Mouse (Mus musculus) embryo, embryonic 9.5 days (tissue): ENCODE measurements at regions not wholly inside any gene's neighbourhood (a gene's known extent, or its start where the extent isn't known, plus 50 kb on each side); places are given as distances from the start of the nearest gene placed in this dataset.

Experiments
- DNase-seq: peaks from one replicate; pipeline ENCODE4 v3.0.0-alpha.2; 2017; ENCODE audit errors: extremely low spot score

DNA sequence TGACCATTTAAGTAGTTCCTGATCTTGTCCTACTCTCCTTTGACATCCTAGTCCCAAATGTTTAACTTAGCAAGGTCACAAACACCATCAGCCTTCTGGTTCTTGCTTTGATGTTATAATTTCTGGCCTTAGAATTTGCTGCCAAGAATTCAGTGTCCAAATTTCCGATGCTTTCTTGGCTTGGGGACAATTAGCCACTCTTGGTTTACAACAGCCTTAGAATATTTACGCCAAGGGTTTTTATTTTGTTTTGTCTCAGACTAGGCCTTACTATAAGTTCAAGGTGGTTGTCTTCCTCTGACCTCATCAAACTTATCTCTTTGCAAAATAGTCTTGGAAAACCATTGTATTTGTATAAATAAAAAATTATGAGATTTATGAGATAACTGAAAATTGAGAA, 322.4 kb downstream of the Tfec start:
- no peak for DNase-seq

DNA sequence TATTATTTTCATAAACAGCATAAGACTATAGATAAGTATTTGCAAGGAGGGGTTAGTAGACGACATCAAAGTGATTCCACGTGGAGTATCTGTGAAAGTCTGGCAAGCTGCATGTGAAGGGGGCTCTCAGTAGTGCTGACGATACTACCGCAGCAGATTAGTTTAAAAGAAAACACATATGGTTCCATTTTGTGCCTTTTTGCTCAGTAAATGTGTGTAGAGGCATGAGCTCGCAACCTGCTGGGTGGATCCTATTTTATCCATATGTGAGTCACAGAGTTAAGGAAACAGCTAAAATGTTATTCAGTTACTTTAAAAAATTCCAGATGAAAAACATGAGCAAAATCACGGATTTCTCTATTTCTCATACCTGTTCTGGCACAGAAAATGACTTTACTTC, 325.4 kb downstream of the Tfec start:
- DNase-seq, result no peak

DNA sequence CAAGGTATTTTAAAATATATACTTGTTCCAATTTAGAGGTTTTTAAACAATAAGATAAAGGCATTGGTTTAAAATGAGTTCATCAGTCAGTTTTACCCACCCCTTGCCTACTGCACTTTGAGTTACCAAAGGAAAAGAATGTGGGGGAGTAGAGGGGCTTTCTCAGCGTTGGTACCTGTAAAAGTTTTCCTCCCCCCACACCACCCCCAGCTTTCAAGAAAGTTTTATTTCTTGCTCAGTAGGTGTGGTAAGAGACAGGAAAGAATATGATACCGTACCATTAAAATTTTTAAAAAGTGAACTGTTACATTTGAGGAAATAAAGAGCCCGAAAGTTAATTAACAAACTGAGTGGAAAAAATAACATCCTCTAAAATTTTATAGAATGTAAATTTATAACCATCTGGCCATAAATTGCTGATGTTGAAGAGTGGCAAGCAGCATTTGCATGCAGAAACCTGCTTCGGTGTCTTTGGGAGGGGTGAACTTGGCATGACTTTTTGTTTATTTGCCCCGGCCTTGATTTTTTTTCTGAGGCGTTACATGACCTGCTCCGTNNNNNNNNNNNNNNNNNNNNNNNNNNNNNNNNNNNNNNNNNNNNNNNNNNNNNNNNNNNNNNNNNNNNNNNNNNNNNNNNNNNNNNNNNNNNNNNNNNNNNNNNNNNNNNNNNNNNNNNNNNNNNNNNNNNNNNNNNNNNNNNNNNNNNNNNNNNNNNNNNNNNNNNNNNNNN, 346.1 kb downstream of the Tfec start:
- no peak for DNase-seq

DNA sequence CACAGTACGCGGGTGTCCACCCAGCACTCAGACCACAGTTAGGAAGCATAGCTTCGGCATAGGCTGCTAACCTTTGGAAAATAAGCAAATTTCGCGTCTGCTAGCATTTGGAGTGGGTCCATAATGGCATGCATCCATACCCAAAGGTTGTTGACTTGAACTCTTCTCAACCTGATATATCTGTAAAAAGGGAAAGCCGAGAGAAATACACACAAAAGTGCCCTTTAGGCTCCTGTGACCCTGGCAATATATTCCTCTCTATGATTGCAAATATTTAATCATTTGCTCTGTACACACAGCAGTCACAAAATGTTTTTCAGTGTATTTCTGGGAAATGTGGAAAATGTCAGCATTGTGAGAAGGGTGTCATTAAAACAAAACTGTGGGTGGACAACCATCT, 347.1 kb downstream of the Tfec start:
- no peak for DNase-seq

DNA sequence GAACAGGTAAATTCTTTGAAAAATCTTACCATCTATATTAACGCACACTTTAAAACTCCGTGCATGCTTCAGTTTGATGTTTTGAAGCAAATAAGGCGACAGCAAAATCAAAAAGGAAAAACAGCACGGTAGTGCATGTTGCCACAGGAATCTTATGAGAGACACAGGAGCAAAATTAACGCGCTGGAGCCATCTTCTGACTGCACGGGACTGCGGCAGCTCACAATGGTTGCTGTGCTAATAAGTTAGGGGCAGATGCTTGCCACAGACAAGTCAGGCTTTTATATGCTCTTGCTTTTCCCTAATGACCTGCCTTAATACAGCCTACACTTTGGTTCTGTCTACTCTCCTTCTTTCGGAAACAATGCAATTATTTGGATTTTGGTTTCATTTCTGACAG, 347.8 kb downstream of the Tfec start:
- DNase-seq, result no peak

DNA sequence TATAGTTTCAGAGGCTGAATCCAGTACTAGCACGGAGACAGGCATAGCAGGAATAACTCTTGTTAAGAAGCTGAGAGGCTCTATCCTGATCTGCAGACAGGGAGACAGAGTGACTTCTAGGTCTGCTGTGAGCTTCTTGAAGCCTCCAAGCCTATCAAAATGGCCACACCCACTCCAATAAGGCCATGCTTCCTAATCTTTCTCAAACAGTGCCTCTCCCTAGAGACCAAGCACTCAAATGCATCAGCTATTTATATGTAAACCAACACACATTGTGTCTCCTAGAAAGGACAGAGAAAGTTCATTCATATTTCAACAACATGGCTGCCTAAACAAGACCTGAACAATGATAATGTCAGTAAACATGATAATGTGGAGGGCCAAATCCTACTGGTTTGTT, 384.2 kb downstream of the Tfec start:
- no peak for DNase-seq

DNA sequence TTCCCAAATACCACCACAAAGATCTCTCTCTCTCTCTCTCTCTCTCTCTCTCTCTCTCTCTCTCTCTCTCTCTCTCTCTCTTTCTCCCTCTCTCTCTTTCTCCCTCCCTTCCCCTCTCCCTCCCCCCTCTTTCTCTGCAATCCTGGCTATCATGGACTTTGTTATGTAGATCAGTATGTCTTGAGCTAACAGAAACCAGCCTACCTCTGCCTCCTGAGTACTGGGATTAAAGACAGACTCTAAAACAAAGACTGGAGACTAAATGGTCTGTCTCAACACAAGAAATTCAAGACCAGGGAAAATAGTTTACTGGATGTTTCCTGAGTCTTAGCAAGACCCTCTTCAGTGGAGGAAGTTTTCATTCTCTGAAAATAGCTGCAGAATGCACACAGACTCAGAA, 384.7 kb downstream of the Tfec start:
- no peak for DNase-seq

DNA sequence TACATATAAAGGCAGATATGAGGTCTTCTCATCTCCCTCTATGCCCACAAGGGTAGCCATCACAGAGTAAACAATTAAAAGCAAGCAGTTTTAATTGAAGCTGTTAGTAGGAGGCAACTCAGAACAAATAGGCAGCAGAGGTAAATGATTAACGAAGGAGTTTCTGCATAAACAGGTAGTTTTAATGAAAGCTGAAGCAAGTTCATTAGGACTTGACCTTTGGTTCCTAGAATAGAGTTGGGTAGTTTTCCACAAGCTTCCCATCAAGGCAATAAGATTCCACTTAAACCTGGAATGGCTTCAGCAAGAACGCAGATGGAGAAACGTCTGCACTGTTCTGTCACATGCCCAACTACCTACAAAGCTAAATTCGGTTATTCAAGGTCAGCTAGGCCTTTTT, 394.4 kb downstream of the Tfec start:
- DNase-seq, result no peak

DNA sequence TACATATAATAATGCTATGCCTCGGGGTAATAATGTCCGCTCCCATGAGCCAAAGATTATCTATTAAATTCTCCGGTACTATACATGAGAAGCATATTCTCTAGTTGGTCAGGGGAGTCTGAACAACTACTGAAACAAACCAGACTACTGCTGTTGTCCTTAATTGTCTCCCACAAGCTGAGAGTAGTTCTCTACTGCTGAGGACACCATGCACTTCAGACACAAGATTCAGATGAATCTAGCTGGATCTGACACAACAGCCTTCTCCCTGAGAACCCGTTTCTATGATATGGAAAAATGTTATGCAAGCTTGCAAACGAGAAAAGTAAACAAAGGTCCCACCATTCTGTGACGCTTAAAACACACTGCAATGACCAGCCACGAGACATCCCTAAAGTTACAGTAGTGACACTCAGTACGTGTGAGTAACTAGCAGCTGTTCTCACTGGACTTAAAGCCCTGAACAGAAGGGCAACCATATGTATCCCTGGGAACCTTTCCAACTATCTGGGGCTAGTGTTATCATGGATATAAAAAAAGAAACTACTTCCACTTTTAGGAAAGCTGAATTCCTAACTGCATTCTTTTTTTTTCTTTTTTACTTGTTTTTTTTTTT, 411.1 kb downstream of the Tfec start:
- DNase-seq, result no peak

DNA sequence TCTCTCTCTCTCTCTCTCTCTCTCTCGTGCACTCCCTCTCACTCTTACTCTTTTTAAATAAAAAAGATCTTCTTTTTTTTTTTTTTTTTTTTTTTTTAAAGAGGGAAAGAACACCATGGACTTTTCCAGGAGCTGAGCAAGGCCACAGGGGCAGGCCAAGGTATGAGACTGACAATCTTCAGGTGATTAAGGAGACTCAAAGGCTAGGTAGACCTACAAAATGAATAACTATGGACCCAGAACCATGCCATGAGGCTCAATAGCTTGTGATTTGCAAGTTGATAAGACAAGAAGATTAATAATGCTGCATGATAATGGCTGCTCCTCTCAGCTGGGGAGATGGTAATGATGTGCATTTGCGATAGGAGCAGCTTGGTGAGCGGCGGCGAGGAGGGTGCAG, 414.9 kb downstream of the Tfec start:
- no peak for DNase-seq

DNA sequence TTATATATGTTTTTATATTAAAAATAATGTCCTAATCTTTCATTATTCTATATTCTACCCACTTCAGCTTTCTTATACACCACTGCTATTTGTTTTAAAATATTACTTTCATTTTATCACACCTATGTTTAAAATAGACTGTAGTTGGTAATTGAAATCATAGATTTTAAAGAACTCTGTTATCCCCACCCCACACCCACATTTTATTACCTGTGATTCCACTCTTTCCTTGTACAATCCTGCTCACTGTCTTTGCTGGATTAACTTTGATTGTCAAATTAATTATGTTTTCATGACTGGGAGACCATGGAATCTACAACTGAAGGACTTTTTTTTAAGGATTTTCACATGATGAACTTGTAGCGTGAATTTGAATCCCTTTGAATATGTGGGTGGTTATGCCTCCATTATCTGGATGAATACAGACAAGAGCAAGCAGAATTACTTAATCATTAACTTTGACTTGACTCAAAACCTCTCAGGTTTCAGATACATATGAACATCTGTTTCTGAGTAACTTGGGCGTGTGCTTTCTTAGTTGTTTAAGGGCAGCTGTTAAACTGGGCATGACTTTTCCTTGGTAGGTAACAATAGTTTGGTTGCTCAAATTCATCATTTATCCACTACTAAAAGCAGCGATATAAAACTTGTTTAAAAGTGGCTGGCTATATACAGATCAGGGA, 429.4 kb downstream of the Tfec start:
- no peak for DNase-seq

DNA sequence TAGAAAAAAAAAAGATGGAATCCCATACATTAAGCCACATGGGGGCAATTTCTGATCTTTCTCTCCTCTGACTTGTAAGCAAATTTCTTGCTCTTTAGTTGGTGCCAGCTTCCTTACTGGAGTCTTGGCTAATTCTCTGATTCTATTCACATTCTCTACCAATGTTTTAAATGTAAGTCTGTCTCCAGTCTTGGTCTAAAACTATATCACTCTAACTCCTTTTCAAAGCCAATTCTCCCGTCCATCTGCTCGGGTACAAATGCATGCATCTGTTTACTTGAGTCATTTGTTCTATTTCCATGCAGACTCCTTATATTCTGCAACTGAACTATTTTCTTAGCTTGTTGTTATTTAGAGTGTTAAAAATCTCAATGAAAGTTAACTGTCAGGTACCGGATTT, 440.0 kb downstream of the Tfec start:
- no peak for DNase-seq
